Mouse (Mus musculus) kidney, embryonic 14.5 days (tissue): ENCODE results near the gene Tmem164. TPM values are rescaled to one million over a fixed set of nuclear protein-coding genes. Genes with fewer than 3 reads are reported as not detected.
A peak's percentile ranks its signal among the peaks of the same experiment; 100 is the strongest.

Experiments used
- ATAC-seq: fragments of 200-750 bp; cut with Nextera tagmentation; 2 replicates; pipeline ENCODE4 v1.8.0; 2017; ENCODE audit warnings: moderate number of reproducible peaks, mild to moderate bottlenecking, moderate TSS enrichment, moderate library complexity; ENCODE audit not compliant: low FRiP score, low TSS enrichment
- H3K27ac ChIP-seq: fragments of 300-500 bp; sonication (generic); 2 replicates; pipeline ENCODE4 v1.5.1; 2014; ENCODE audit warnings: low read depth, mild to moderate bottlenecking, low read length, moderate library complexity, mixed read lengths
- H3K27me3 ChIP-seq: fragments of 300-500 bp; sonication (generic); 2 replicates; pipeline ENCODE4 v1.6.1; 2014; ENCODE audit warnings: mild to moderate bottlenecking, low read length; ENCODE audit not compliant: control insufficient read depth, insufficient read depth
- H3K36me3 ChIP-seq: fragments of 300-500 bp; sonication (generic); 2 replicates; pipeline ENCODE4 v1.6.1; 2014; ENCODE audit warnings: low read length, mixed read lengths; ENCODE audit not compliant: control insufficient read depth, insufficient read depth
- H3K4me1 ChIP-seq: fragments of 300-500 bp; sonication (generic); 2 replicates; pipeline ENCODE4 v1.6.1; 2014; ENCODE audit warnings: low read length, mixed read lengths; ENCODE audit not compliant: control insufficient read depth, insufficient read depth
- H3K4me2 ChIP-seq: fragments of 300-500 bp; sonication (generic); replicated peaks from 2 replicates; pipeline ENCODE4 v1.6.1; 2014; ENCODE audit warnings: low read depth, mild to moderate bottlenecking, low read length
- H3K4me3 ChIP-seq: fragments of 300-500 bp; sonication (generic); 2 replicates; pipeline ENCODE4 v1.5.1; 2014; ENCODE audit warnings: mild to moderate bottlenecking, low read length
- H3K9ac ChIP-seq: fragments of 300-500 bp; sonication (generic); 2 replicates; pipeline ENCODE4 v1.6.1; 2014; ENCODE audit warnings: low read depth, mild to moderate bottlenecking, low read length, moderate library complexity
- H3K9me3 ChIP-seq: fragments of 300-500 bp; sonication (generic); 2 replicates; pipeline ENCODE4 v1.6.1; 2016; ENCODE audit warnings: low read length; ENCODE audit not compliant: control insufficient read depth
- WGBS: fragments of 180-500 bp; shearing (Covaris S2); extraction: QIAGEN DNeasy Blood & Tissue Kit; methylation state at CpG from one replicate; pipeline ENCODE4 v1.1.7; 2014; 5-methylcytosine and 5-hydroxymethylcytosine counted together
- polyA plus RNA-seq: library from polyadenylated mRNA; unstranded; fragments of >200 nt; fragmentation: Nextera tagmentation; extraction: Ambion mirVana; gene quantifications from 2 replicates; pipeline ENCODE4 v1.2.1, GENCODE M21; 2014

Gene Tmem164
- polyA plus RNA-seq, 1 experiment from 2014 or later = 34.5 TPM

GRCm38 (mm10) chrX:142786160-142787052 lies 105.2 kb downstream of the Tmem164 start:
- Histone ChIP-seq H3K4me2 (no peak overlapping the region), H3K27me3 (no peaks in the 10 kb centered on the region), H3K36me3 (peaks cover 3% of the 10 kb centered on the region), H3K4me1 (no peaks in the 10 kb centered on the region), H3K27ac (no peak overlapping the region), H3K4me3 (no peak overlapping the region), H3K9me3 (no peaks in the 10 kb centered on the region), H3K9ac (no peak overlapping the region)
- ATAC-seq = no peak
- WGBS = 85% methylated on average over 10 of the region's 10 CpGs

GRCm38 (mm10) chrX:142792185-142792584 lies 111.0 kb downstream of the Tmem164 start:
- H3K4me2 ChIP-seq = no peak overlapping the region
- H3K36me3 ChIP-seq = peaks cover under 1% of the 10 kb centered on the region; the same call in 1 of the 2 replicates
- no peak overlapping the region for H3K4me3 ChIP-seq
- WGBS = 91% methylated on average over 2 of the region's 2 CpGs
- ATAC-seq = no peak
- no peak overlapping the region for H3K9ac ChIP-seq
- H3K9me3 ChIP-seq = no peaks in the 10 kb centered on the region
- no peaks in the 10 kb centered on the region for H3K4me1 ChIP-seq
- no peak overlapping the region for H3K27ac ChIP-seq
- no peaks in the 10 kb centered on the region for H3K27me3 ChIP-seq

GRCm38 (mm10) chrX:142794069-142794610 lies 112.9 kb downstream of the Tmem164 start:
- no peak overlapping the region for H3K4me3 ChIP-seq
- H3K4me2 ChIP-seq = no peak overlapping the region
- no peaks in the 10 kb centered on the region for H3K4me1 ChIP-seq
- ATAC-seq = peak; percentile 81
- H3K9ac ChIP-seq = no peak overlapping the region
- H3K27ac ChIP-seq = no peak overlapping the region
- 49% methylated on average over 4 of the region's 4 CpGs for WGBS
- H3K27me3 ChIP-seq = no peaks in the 10 kb centered on the region
- no peaks in the 10 kb centered on the region for H3K9me3 ChIP-seq
- no peaks in the 10 kb centered on the region for H3K36me3 ChIP-seq

GRCm38 (mm10) chrX:142804596-142804995 lies 123.4 kb downstream of the Tmem164 start:
- no peaks in the 10 kb centered on the region for H3K9me3 ChIP-seq
- H3K9ac ChIP-seq = no peak overlapping the region
- peaks cover 2% of the 10 kb centered on the region; the same call in 1 of the 2 replicates for H3K36me3 ChIP-seq
- 88% methylated on average over 3 of the region's 3 CpGs for WGBS
- H3K27me3 ChIP-seq = no peaks in the 10 kb centered on the region
- no peak overlapping the region for H3K4me3 ChIP-seq
- no peak overlapping the region for H3K4me2 ChIP-seq
- 0 out of 2 replicates have a peak, but pooled peaks cover 3% of the 10 kb centered on the region for H3K4me1 ChIP-seq
- H3K27ac ChIP-seq = no peak overlapping the region
- ATAC-seq = no peak

GRCm38 (mm10) chrX:142806126-142806525 lies 124.9 kb downstream of the Tmem164 start:
- H3K27ac ChIP-seq = no peak overlapping the region
- no peak overlapping the region for H3K9ac ChIP-seq
- H3K27me3 ChIP-seq = no peaks in the 10 kb centered on the region
- H3K4me1 ChIP-seq = 0 out of 2 replicates have a peak, but pooled peaks cover 3% of the 10 kb centered on the region
- ATAC-seq = 0 out of 2 replicates have a peak, but pooled peaks have one; percentile 35
- 67% methylated on average over 6 of the region's 6 CpGs for WGBS
- H3K4me2 ChIP-seq = no peak overlapping the region
- peaks cover 2% of the 10 kb centered on the region; the same call in 1 of the 2 replicates for H3K36me3 ChIP-seq
- no peak overlapping the region for H3K4me3 ChIP-seq
- no peaks in the 10 kb centered on the region for H3K9me3 ChIP-seq

- Histone ChIP-seq H3K27me3 (no peaks in the 10 kb centered on the region), H3K4me2 (no peak overlapping the region), H3K4me1 (0 out of 2 replicates have a peak, but pooled peaks cover 3% of the 10 kb centered on the region), H3K9ac (no peak overlapping the region), H3K27ac (no peak overlapping the region), H3K9me3 (no peaks in the 10 kb centered on the region), H3K4me3 (no peak overlapping the region), H3K36me3 (peaks cover 2% of the 10 kb centered on the region; the same call in 1 of the 2 replicates)
- peak; percentile 57; the same call in 1 of the 2 replicates for ATAC-seq
- 39% methylated on average over 10 of the region's 10 CpGs for WGBS
Measured at GRCm38 (mm10) chrX:142806620-142807061, 125.4 kb downstream of the Tmem164 start.

GRCm38 (mm10) chrX:142808411-142808810 lies 127.2 kb downstream of the Tmem164 start:
- H3K4me1 ChIP-seq = 0 out of 2 replicates have a peak, but pooled peaks cover 3% of the 10 kb centered on the region
- 45% methylated on average over 9 of the region's 9 CpGs for WGBS
- no peaks in the 10 kb centered on the region for H3K9me3 ChIP-seq
- no peak overlapping the region for H3K4me2 ChIP-seq
- H3K27ac ChIP-seq = no peak overlapping the region
- H3K36me3 ChIP-seq = peaks cover 2% of the 10 kb centered on the region; the same call in 1 of the 2 replicates
- H3K27me3 ChIP-seq = no peaks in the 10 kb centered on the region
- H3K4me3 ChIP-seq = no peak overlapping the region
- H3K9ac ChIP-seq = no peak overlapping the region
- ATAC-seq = peak; percentile 29; the same call in 1 of the 2 replicates

- Histone ChIP-seq H3K4me3 (no peak overlapping the region), H3K4me2 (no peak overlapping the region), H3K27me3 (no peaks in the 10 kb centered on the region), H3K4me1 (no peaks in the 10 kb centered on the region), H3K36me3 (peaks cover 2% of the 10 kb centered on the region; the same call in 1 of the 2 replicates), H3K27ac (no peak overlapping the region), H3K9me3 (no peaks in the 10 kb centered on the region), H3K9ac (no peak overlapping the region)
- WGBS = 25% methylated on average over 6 of the region's 6 CpGs
- no peak; the same call in 1 of the 2 replicates for ATAC-seq
Measured at GRCm38 (mm10) chrX:142813146-142813545, 131.9 kb downstream of the Tmem164 start.
